27 mouse cellular contexts compared by ENCODE assay signal in the genomic region with DNA sequence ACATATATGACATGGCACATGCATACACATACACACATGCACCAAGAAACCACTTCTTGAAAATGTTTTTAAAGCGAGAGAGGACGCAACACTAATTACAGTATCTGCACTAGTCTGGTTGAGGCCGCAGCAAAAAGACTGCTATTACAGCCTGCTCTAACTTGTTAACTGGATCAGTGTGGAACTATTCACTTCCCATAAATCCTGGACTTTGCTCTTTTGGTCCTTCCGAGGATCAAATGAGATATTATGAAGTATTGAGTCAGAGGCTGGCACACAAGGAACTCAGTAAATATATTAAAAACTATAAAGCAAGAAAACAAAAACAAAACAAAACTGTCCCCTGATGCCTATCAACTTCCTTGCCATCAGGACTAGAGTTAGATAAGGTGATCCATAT. TPM values are rescaled to one million over a fixed set of nuclear protein-coding genes. Genes with fewer than 3 reads are reported as not detected.
A peak's percentile ranks its signal among the peaks of the same experiment; 100 is the strongest.
DNase-seq lines count a peak whose midpoint lies in the region; ATAC-seq and TF ChIP-seq lines count a peak whose summit lies in the region.
"Had no signal": no experiment of that assay in that cellular context is flagged by ENCODE, and none has a peak within 500 bp of the region (broad histone marks: within the 10 kb centered on the region; RNA-seq: fewer than 3 reads in every experiment).

No protein-coding gene starts in this region.

- ATAC-seq in heart, embryonic 13.5 days (ENCODE audit: extremely low read depth, insufficient number of reproducible peaks, low FRiP score, low TSS enrichment), result no peak
- no peak for ATAC-seq in intestine, embryonic 14.5 days (replicated peaks; ENCODE audit: low FRiP score, low TSS enrichment, low read depth)
- peak; percentile 59 for ATAC-seq in intestine, embryonic 16.5 days
- ATAC-seq: forebrain, embryonic 14.5 days; forebrain, postnatal 0 days; hindbrain, postnatal 0 days; inflammation-experienced regulatory T-cells, adult 6 months had no signal

- H3K4me3 ChIP-seq in heart, embryonic 13.5 days, result no peak overlapping the region
- no peak overlapping the region for H3K4me3 ChIP-seq in intestine, embryonic 14.5 days (ENCODE audit: low read depth, low read length)
- peak overlapping the region; percentile 29 for H3K4me3 ChIP-seq in intestine, embryonic 16.5 days (ENCODE audit: low read length)
- H3K4me3 ChIP-seq in myocyte, result peak overlapping the region; percentile 1
- H3K4me3 ChIP-seq: embryonic facial prominence, embryonic 12.5 days; embryonic facial prominence, embryonic 15.5 days; heart, embryonic 10.5 days had no signal

- 0 out of 2 replicates have a peak overlapping the region, but pooled peaks have one; percentile 5 for H3K9ac ChIP-seq in heart, embryonic 13.5 days
- H3K9ac ChIP-seq in intestine, embryonic 14.5 days (ENCODE audit: low read length), result no peak overlapping the region
- H3K9ac ChIP-seq in intestine, embryonic 16.5 days (ENCODE audit: low read depth, low read length), result peak overlapping the region; percentile 52
- H3K9ac ChIP-seq: embryonic facial prominence, embryonic 12.5 days; embryonic facial prominence, embryonic 15.5 days; forebrain, postnatal 0 days; hindbrain, embryonic 14.5 days had no signal

- no peak overlapping the region for H3ac ChIP-seq in myocyte (ENCODE audit: control insufficient read depth, insufficient read length)

- intact Hi-C loops in heart, postnatal 36 days (cut with DNase I), result no loop called here

- H3K27me3 ChIP-seq in heart, embryonic 13.5 days (replicated peaks), result no peaks in the 10 kb centered on the region; the same call in 1 of the 2 replicates
- 0 out of 2 replicates have a peak, but pooled peaks cover 3% of the 10 kb centered on the region for H3K27me3 ChIP-seq in intestine, embryonic 14.5 days (replicated peaks; ENCODE audit: control insufficient read depth, insufficient read depth, low read length)
- no peaks in the 10 kb centered on the region for H3K27me3 ChIP-seq in intestine, embryonic 16.5 days (replicated peaks; ENCODE audit: control insufficient read depth, insufficient read depth, low read length)
- H3K27me3 ChIP-seq in myocyte (ENCODE audit: control insufficient read depth, insufficient read depth, insufficient read length), result no peaks in the 10 kb centered on the region
- H3K27me3 ChIP-seq: CH12.LX; embryonic facial prominence, embryonic 12.5 days; embryonic facial prominence, embryonic 15.5 days had no signal

- no peak for TF ChIP-seq POLR2A in myocyte (IDR thresholded peaks at IDR 0.05; ENCODE audit: insufficient read length, low read depth)

- peaks cover 19% of the 10 kb centered on the region for H3K79me2 ChIP-seq in myocyte (ENCODE audit: control insufficient read depth, insufficient read depth)

- H3K4me2 ChIP-seq in heart, embryonic 13.5 days, result no peak overlapping the region
- peak overlapping the region; percentile 18; the same call in 1 of the 2 replicates for H3K4me2 ChIP-seq in intestine, embryonic 14.5 days (ENCODE audit: low read length)
- peak overlapping the region; percentile 60 for H3K4me2 ChIP-seq in intestine, embryonic 16.5 days (ENCODE audit: low read depth, low read length)
- H3K4me2 ChIP-seq in myocyte (ENCODE audit: low read depth), result peak overlapping the region; percentile 68
- H3K4me2 ChIP-seq: embryonic facial prominence, embryonic 12.5 days; embryonic facial prominence, embryonic 15.5 days; hindbrain, embryonic 14.5 days had no signal

- H3K36me3 ChIP-seq in heart, embryonic 13.5 days, result peaks cover 34% of the 10 kb centered on the region
- H3K36me3 ChIP-seq in intestine, embryonic 14.5 days (ENCODE audit: control insufficient read depth, insufficient read depth, low read length), result no peaks in the 10 kb centered on the region
- no peaks in the 10 kb centered on the region for H3K36me3 ChIP-seq in intestine, embryonic 16.5 days (ENCODE audit: control insufficient read depth, insufficient read depth, low read length)
- peaks cover 26% of the 10 kb centered on the region for H3K36me3 ChIP-seq in myocyte (ENCODE audit: control insufficient read depth, insufficient read depth)
- H3K36me3 ChIP-seq: embryonic facial prominence, embryonic 12.5 days; embryonic facial prominence, embryonic 15.5 days had no signal

- 84% methylated on average over 4 of the region's 4 CpGs for WGBS in heart, embryonic 13.5 days
- WGBS in intestine, embryonic 14.5 days, result 82% methylated on average over 4 of the region's 4 CpGs
- 62% methylated on average over 4 of the region's 4 CpGs for WGBS in intestine, embryonic 16.5 days

- DNase-seq in heart, postnatal 36 days, result no peak
- no peak for DNase-seq in intestine, embryonic 14.5 days (ENCODE audit: low spot score)
- DNase-seq in frontal cortex, adult 2 months (ENCODE audit: extremely low spot score in 1 of 2, low spot score in 1 of 2), result no peak
- DNase-seq in cerebellum, adult 18-20 months, result no peak
- DNase-seq in retina, embryonic 14.5 days (ENCODE audit: low spot score), result no peak
- DNase-seq: adrenal gland, adult 2 months; adrenal gland, postnatal 14 days; B cell, adult 2 months; cerebellum, adult 11-12 months; cerebellum, adult 9-10 months; cerebellum, postnatal 14 days; forebrain, postnatal 0 days; gastrocnemius, postnatal 25 days; heart, adult 18-20 months; heart, postnatal 4 days had no signal

- no peaks in the 10 kb centered on the region for H3K9me3 ChIP-seq in heart, embryonic 13.5 days
- no peaks in the 10 kb centered on the region for H3K9me3 ChIP-seq in intestine, embryonic 14.5 days (ENCODE audit: control insufficient read depth, low read length)
- no peaks in the 10 kb centered on the region for H3K9me3 ChIP-seq in intestine, embryonic 16.5 days (ENCODE audit: control insufficient read depth, low read length)
- H3K9me3 ChIP-seq: embryonic facial prominence, embryonic 12.5 days; embryonic facial prominence, embryonic 15.5 days; G1E; heart, embryonic 10.5 days had no signal

- no peak overlapping the region for H3K27ac ChIP-seq in heart, embryonic 13.5 days (replicated peaks)
- H3K27ac ChIP-seq in intestine, embryonic 14.5 days (ENCODE audit: low read depth), result peak overlapping the region; percentile 34; the same call in 1 of the 2 replicates
- H3K27ac ChIP-seq in intestine, embryonic 16.5 days (ENCODE audit: low read length), result peak overlapping the region; percentile 96
- H3K27ac ChIP-seq: embryonic facial prominence, embryonic 12.5 days; embryonic facial prominence, embryonic 15.5 days; heart, embryonic 10.5 days; hindbrain, embryonic 14.5 days; hindbrain, postnatal 0 days had no signal

- peaks cover 19% of the 10 kb centered on the region for H3K4me1 ChIP-seq in heart, embryonic 13.5 days
- peaks cover 7% of the 10 kb centered on the region for H3K4me1 ChIP-seq in intestine, embryonic 14.5 days (replicated peaks; ENCODE audit: control insufficient read depth, insufficient read depth, low read length)
- H3K4me1 ChIP-seq in intestine, embryonic 16.5 days (ENCODE audit: control insufficient read depth, insufficient read depth, low read length), result peaks cover 22% of the 10 kb centered on the region
- H3K4me1 ChIP-seq: embryonic facial prominence, embryonic 12.5 days had no signal

TF ChIP-seq in myocyte, 11 proteins besides CTCF, POLR2A, EP300 and RAD21:
- TF ChIP-seq POLR2AphosphoS2 (IDR thresholded peaks at IDR 0.05; ENCODE audit: insufficient read length, low read depth) (no peak), TCF3 (IDR thresholded peaks at IDR 0.05; ENCODE audit: insufficient read length, low read depth) (no peak), REST (IDR thresholded peaks at IDR 0.05; ENCODE audit: insufficient read depth, insufficient read length) (no peak), USF1 (IDR thresholded peaks at IDR 0.05; ENCODE audit: low read depth) (no peak), E2F4 (IDR thresholded peaks at IDR 0.05; ENCODE audit: insufficient read depth) (no peak), SRF (IDR thresholded peaks at IDR 0.05; ENCODE audit: control insufficient read depth, insufficient read length, low read depth) (no peak), MYOD1 (IDR thresholded peaks at IDR 0.05; ENCODE audit: control insufficient read depth in 1 of 3, insufficient read length in 2 of 3, low read depth in 2 of 3) (no peak), TCF12 (IDR thresholded peaks at IDR 0.05; ENCODE audit: insufficient read depth, poor library complexity, severe bottlenecking) (no peak), MYOG (IDR thresholded peaks at IDR 0.05; ENCODE audit: control insufficient read depth in 1 of 3, insufficient read depth in 1 of 3, insufficient read length in 2 of 3, low read depth in 2 of 3) (no peak), CEBPB (IDR thresholded peaks at IDR 0.05; ENCODE audit: insufficient read depth, poor library complexity, severe bottlenecking) (no peak)

RNA-seq across cellular contexts. Expression of a gene that starts 6.8 kb away (rescaled TPM):
- 43.6 and 45.2 TPM in 2 replicates for polyA plus RNA-seq in heart, embryonic 13.5 days (2015; fragmentation: Nextera tagmentation; extraction: Ambion mirVana)
- 10 to 100 TPM; 44.7 to 57.0 TPM for total RNA-seq in heart, postnatal 36 days (2021)
- 47.1 and 52.7 TPM in 2 replicates for polyA plus RNA-seq in intestine, embryonic 14.5 days (2014; fragmentation: Nextera tagmentation; extraction: Ambion mirVana)
- polyA plus RNA-seq in intestine, embryonic 16.5 days (2015; fragmentation: Nextera tagmentation; extraction: Ambion mirVana), result 77.5 and 81.3 TPM in 2 replicates
- 27.5 TPM for polyA plus RNA-seq in myocyte (2012; fragmentation: generic; extraction: Trizol)
- 21.2 and 25.0 TPM in 2 replicates for polyA plus RNA-seq in frontal cortex, adult 2 months (2012; rRNA removed)

Comparison
In these comparisons a context has a peak if more than half of its experiments do, and no peak if none do; other contexts are left out.
1. H3K4me3 ChIP-seq: peak in intestine, embryonic 16.5 days (single experiment) and myocyte (single experiment); none in heart, embryonic 13.5 days (single experiment) and intestine, embryonic 14.5 days (single experiment).